Mouse (Mus musculus): ENCODE results near the gene Cypt2. TPM values are rescaled to one million over a fixed set of nuclear protein-coding genes. Genes with fewer than 3 reads are reported as not detected.
"Not testable (repeated sequence)": the region's sequence is repeated elsewhere in the genome, so short reads cannot be mapped to it uniquely, and the experiment has no call there.

Gene Cypt2
- polyA plus RNA-seq (2014; fragmentation: Nextera tagmentation; extraction: Ambion mirVana): not detected in 2 replicates

- not testable (repeated sequence) for ATAC-seq (ENCODE audit: low FRiP score); H3K4me3 ChIP-seq (ENCODE audit: low read depth, low read length); H3K4me1 ChIP-seq (replicated peaks; ENCODE audit: control insufficient read depth, insufficient read depth, low read length); H3K27me3 ChIP-seq (ENCODE audit: control insufficient read depth, insufficient read depth, low read length); H3K9ac ChIP-seq (ENCODE audit: low read depth, low read length); H3K9me3 ChIP-seq (ENCODE audit: control insufficient read depth, low read length); H3K36me3 ChIP-seq (ENCODE audit: control insufficient read depth, insufficient read depth, low read length); H3K4me2 ChIP-seq (replicated peaks; ENCODE audit: low read depth, low read length); H3K27ac ChIP-seq (ENCODE audit: low read depth, low read length); DNase-seq (ENCODE audit: low spot score)
- 90% methylated on average over 4 of the region's 4 CpGs for WGBS
Measured at GRCm38 (mm10) chrX:105499472-105499871, at the start of gene Cypt2. Gene Cypt2, plus strand, starts transcription at chrX:105499772.

- Histone ChIP-seq H3K4me1 (replicated peaks; ENCODE audit: control insufficient read depth, insufficient read depth, low read length) (no peaks in the 10 kb centered on the region), H3K27me3 (ENCODE audit: control insufficient read depth, insufficient read depth, low read length) (no peaks in the 10 kb centered on the region), H3K4me3 (ENCODE audit: low read depth, low read length) (no peak overlapping the region), H3K9me3 (ENCODE audit: control insufficient read depth, low read length) (no peaks in the 10 kb centered on the region), H3K36me3 (ENCODE audit: control insufficient read depth, insufficient read depth, low read length) (no peaks in the 10 kb centered on the region), H3K4me2 (replicated peaks; ENCODE audit: low read depth, low read length) (no peak overlapping the region), H3K9ac (ENCODE audit: low read depth, low read length) (no peak overlapping the region), H3K27ac (ENCODE audit: low read depth, low read length) (no peak overlapping the region)
- ATAC-seq (ENCODE audit: low FRiP score) (no peak), DNase-seq (ENCODE audit: low spot score) (no peak)
- 44% methylated on average over 6 of the region's 6 CpGs for WGBS
Measured at GRCm38 (mm10) chrX:105546234-105546633, 46.7 kb downstream of the Cypt2 start.

All from hindbrain, embryonic 11.5 days (tissue).